Mouse (Mus musculus): ENCODE results near the gene Spo11. TPM values are rescaled to one million over a fixed set of nuclear protein-coding genes. Genes with fewer than 3 reads are reported as not detected.
A peak's percentile ranks its signal among the peaks of the same experiment; 100 is the strongest.

Gene Spo11
- total RNA-seq (2021) = not detected
- long read RNA-seq, experiment 1 = 0 reads
- long read RNA-seq, experiment 2 = 0 reads

DNA sequence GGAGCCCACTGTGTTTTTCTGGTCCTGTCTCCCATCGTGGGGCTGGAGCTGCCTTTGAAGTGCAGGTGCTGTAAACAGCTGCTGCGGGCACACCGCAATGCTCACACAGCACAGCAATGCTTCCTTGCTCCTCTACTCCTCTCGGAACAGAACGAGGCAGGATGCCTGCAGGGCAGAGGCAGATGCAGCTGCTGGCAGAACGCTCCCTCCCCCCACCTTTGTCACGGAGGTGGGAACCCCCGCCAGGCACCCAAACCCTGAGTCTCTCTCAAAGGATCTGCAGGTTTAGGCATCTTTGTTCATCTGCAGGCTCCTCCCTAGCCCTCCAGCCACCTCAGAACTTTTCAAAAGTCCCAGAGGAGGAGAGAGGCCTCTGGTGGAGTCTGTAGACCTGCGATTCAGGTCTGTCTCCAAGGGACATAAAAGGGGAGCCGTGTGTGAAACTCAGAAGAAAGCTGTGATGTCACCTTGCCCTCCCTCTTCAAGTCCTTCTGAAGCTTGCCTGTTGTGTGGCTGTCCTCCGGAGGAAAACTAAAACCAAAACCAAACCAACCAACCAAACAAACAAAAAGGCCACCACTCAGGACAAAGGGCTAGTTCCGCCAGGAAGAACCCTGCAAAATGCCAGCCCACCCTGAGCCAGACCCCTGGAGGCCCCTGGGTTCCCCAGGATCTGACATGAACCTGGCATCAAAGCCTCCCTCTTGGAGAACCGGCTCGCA, at the start of gene Spo11:
Gene Spo11, plus strand, starts transcription at position 292 of the 722 bp plus-strand sequence.
- no peak for DNase-seq

DNA sequence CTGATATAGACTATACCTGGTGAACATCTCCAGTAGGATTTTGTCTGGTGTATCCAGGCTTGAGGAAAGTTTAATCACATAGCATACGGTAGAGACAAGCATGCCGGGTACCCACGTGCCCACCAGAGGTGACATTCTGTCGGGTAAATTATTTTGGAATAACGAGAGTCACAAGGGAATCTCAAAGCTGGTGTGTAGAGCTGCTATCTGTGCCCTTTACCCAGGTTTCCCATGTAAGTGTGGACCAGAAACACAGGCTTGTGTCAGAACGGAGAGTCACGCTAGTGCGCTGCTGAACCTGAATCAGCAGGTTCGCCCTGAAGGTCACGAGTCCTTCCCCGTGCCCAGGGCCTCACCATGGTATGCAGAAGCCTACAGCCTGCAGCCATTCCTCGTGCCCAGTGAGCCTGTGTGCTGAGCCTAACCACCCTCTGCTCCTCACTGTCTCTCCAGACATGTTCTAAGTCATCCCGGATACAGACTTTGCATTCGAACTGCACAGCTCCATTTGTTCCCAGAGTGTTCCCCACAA, 47.5 kb upstream of the Spo11 start:
- DNase-seq = peak in 1 of 2 experiments; percentile 33

DNA sequence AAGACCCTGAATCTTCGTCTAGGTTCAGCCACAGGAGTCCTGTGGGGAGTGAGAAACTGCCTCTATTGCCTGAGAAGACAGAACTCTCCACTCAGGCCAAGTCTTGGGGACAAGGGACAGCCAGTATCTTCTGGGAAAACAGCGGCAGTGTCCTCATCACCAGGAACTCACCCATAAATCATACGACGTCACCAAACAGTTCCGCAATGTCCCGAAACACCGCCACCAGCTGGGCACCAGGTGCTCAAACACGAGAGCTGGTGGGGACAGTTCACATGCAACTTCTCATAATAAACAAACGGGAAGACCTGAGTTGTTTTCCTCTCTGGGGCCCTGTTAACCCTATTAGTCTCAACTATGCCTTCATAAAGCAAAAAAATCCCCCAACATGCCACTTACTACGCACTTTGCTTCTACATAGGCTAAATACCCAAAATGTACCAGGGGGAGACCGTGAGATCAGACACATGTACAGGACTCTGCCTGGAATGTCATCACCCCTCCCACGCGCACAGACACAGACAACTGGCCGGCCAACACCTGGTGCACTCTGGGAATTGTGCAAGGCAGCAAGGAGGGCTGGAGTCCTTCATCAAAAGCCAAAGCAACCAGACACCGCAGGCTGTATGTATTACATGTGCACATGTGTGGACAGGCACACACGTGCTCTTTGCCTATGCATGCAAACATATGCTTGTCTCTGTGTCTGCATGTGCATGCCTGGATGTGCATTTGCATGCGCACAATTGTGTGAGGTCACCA, 46.2 kb upstream of the Spo11 start:
- DNase-seq = no peak

DNA sequence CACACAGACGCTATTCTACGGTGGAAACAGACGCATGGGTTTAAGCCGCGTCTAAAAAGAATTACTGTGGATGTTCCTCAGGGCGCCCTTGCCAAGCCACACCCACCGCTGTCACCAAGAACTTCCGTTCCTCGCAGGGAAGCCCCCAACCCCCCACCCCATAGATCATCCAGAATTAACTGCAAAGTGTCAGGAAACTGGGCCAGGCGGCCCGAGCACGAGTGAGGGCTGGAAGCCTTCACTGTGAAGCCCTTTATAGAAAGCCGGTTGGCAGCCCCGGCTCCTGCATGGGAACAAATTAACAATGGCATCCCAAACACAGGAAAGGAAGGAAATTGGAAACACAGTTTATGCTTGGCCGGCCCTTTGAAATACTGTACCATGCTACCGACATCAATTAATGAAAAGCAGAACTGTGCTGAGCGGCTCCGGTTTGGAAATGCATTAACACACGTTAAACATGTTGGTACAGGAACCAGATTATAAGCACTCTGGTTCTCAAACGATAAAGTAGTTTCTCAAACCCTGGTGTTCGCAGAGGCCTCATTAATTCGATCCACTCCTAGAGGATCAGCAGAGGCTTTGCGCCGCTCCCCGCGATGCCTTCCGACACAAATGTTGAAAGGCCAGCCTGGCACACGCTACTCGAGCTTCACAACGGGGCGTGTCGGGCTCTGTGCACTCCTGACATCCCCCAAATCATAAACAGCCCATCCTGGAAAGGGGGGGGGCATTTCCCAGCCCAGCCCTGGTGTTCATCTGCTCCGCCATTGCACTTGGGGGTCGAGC, 43.7 kb upstream of the Spo11 start:
- peak; percentile 24 to 45 for DNase-seq

DNA sequence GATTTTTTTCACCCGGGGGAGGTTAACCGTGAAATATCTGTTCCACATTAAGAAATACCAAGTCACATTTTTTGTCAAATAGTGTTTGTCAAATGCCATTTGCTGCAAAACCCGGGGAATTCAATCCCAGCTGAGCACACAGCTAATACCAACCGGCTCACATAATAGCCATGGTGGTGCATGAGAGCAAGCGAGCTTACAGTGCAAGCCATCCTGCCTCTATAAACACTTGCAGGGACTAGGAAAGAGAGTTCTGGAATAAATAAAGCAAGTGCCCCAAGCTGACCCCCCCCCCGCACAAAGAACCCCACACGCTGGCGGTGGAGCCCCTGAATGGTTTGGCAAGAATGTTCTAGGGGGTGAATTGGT, 43.1 kb upstream of the Spo11 start:
- no peak for DNase-seq

DNA sequence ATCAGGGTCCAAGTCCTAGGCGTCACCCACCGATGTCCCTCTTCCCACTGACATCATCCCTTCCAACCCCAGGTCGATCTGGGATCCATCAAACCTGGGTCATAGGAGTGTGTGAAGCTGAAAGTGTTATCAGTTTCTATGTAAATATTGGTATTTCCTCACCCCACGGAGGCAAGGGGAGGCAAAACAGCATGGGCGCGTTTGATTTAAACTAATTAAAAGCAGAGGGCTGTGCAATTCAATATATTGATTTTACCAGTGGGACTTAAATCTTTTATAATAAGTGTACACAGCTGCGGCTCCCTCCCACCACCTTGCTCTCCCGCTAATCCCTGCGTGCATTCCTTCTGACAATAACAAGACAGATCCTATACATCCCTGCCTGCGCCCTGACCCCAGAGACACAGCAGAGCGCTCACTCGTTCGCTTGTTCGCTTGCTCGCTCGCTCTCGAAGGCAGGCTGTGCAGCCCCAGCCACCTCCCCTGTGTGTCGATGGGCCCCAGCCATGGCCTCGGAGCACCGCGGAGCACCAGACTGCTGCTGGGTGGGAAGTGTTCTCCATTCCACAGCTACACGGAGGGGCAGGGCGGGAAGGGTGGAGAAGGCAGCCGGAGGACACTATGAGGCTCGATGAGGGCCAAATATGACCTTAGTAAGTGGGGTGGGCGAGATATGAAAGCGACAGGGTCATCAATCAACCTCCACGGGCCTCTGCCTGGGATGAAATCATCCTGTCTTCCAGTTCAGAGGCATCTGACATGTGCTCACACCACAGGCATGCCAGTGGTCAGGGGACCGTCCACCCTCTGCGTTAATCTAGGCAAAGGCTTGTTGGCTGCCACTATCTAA, 42.4 kb upstream of the Spo11 start:
- no peak for DNase-seq

DNA sequence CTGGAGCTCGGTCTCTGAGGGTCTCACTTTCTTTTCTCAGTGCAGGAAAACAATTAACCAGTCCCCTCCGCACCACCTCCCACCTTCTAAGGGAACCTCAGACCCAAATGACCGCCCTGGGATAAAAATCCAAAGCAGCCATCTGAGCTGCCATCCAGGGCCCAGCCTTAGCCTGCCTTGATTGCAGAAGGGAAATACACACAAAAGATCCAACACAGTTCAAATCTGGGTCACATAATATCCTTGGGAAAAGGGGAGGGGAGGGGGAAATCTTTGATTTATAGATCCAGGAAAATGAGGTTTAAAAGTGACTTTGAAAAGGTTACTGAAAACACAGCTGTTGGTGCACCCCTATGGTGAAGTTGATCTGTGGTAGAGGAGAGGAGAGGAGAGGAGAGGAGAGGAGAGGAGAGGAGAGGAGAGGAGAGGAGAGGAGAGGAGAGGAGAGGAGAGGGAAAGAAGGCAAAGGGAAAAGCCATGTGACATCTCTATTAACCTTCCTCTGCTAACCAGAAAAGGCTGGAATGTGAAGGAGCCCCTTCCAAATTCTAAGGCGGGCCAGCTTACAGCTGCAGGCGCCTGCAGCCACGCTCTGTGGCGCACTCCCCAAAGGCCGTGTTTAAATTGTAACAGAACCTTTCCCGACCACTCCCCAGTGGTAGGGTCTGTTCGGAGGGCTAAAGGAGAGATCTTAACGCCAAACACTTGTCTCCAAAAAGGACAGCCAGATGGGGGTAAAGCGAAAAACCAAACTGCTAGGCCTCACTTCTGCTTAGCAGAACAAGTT, 41.5 kb upstream of the Spo11 start:
- no peak for DNase-seq

DNA sequence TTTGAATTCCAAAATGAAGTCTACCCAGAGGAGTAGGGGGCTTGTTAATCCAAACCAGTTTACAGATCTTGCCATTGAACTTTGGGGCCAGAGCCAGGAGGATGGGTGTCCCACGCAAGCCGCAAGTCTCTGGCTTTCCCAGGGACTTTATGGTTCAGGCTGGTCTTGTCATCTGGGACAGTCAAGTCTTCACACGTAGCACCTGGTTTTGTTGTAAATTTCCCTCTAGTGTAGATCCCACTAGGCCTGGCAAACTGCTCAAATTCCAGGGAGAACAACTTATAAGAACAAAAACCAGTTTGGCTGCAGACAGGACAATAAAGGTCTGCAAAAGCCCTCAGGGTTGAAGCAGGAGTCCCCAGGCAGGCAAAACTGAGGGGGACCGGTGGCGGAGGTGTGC, 40.7 kb upstream of the Spo11 start:
- DNase-seq = no peak

DNA sequence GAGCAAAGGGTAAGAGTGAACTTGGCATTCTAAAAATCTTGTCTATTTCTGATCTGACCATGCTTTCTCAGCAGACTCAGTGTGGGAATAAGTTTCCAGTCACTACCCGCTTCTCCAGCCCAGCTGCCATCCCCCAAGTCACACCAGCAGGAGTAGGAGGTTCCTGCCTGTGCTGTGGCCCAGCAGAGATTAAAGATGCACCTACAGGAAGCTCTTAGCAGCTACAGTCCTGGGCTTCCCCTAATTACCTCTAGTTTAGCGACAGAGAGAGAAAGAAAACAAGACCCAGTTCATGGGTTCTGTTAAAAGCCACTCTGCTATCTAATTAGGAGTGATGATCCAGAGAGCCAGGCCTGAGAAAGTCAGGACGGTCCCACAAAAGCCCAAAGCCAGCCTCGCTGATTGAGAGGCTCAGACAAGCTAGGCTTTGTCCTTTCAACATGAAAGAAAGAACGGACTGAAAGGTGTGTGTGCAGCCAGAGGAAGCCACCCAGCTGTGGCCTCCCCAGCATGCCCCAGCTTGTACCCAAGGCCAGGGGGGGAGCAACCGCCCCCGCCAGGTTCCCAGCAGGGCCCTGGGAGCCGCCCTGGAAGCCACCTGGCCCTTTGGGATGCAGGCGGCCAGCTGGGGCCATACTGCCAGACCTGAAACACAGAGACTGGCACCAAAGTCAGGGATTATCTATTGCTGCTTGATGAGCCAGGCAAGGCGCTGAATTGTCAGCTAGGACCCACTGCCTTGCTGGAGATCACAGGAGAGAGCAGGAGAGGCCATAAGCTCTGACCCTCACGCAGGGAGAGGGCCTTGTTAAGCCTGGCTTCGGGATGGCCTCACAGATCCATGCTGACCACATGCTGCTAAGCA, 39.9 kb upstream of the Spo11 start:
- no peak for DNase-seq

DNA sequence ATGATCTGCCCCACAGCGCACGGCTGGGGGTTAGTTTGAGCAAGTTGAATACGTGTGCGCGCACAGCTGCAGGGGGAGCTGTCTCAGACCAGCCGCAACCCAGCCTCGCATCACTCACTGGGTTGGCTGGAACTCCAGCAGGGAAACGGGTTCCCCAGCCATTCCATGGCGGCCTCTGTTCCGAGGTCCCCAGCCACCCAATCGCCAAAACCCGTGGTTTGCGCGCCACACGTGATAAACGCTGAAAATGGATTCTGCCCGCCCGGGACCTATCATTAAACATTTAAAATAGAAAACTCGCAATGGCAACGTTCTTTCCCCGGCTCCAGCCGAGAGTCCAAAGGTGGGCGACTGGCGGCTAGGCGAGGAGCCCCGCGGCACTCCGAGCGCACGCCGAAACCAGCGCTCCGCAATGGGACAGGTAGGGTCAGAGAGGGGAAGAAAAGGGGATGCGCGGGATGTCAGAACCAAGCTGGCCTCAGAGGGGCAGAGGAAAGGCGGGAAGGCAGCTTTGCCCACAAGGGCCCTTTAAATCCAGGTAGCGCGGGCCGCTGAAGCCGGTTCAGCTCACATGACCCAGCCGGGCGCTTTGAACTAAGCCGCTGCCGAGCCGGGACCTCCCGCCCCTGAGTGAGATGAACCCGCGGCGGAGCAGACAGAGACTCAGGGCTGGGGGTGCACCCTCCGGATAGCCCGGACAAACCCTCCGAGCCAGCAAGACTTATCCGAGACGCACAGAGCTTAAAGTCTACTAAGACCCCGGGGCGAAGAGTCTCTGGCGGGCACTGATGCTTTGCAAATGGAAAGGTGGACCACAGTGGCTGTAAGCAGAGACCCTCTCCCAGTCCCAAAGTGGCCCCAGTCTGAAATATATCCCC, 38.5 kb upstream of the Spo11 start:
- DNase-seq = no peak

DNA sequence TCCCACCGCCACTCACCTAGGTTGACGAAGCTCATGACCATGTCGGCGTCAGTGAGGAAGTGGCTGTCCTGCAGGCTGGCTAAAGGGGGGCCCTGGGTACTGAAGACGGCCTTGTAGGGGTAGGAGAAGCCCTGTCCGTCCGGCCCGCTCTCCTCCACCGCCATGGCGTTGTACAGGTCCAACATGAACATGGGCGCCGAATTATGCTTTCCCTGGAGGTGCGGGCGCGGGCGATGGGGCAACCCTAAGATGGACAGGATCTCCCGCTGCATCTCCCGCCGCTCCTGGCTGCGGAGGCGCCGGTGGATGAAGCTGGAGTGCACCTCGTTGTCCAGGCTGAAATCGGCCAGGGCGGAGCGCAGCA, 37.9 kb upstream of the Spo11 start:
- DNase-seq = no peak

DNA sequence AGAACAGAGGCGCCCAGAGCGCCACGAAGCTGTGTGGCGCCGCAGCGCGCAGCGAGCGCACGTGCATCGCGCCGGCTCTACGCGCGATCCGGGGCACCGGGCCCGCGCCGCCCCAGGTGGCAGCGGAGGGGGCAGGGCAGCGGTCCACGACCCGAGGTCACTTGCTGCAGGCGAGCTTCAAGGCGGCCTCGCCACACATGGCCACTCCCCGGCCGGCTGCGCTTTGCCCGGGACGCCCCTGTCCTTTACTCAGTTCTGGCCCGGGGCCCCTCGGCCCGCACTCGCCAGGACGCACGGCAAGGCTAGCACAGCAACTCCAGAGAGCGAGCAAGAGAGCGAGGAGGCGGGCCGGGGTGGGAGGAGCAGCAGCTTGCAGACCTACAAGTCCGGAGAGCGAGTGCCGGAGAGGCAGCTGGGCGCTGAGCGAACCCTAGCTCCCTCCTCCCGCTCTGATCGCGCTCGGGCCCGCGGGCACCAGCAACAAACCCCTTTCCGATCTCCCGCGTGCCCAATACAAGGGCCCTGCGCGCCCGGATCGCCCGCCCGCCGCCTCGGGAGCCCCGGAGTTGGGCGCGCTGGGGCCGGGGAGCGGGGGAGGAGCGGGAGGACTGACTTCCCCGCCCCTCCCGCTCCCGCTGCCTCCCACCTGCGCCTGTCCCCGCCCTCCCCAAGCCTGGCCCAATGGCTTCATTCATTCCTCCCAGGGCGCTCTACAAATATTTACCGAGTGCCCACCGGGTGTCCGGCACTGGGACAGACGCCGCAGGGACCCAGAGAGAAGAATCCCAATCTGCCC, 37.3 kb upstream of the Spo11 start, which contains the start of gene Bmp7:
Gene Bmp7, minus strand, starts transcription at position 319 of the 796 bp plus-strand sequence.
- peak; percentile 37 for DNase-seq

DNA sequence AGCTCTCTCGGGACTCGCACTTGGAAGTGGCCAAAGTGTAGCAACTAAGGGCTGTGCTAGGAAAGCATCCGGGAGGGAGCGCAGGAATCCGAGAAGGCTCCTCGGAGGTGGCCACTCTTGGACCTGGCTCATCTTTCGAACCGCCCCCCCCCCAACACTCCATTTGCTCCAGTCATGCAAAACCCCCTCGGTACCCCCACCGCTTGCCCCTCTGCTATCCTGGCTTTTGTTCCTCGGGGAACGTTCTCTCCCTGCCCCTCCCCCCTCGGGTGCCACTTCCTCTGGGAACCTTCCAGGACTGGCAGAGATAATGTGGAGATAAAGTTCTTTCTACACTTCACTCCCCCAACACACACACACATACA, 36.7 kb upstream of the Spo11 start:
- DNase-seq = no peak

DNA sequence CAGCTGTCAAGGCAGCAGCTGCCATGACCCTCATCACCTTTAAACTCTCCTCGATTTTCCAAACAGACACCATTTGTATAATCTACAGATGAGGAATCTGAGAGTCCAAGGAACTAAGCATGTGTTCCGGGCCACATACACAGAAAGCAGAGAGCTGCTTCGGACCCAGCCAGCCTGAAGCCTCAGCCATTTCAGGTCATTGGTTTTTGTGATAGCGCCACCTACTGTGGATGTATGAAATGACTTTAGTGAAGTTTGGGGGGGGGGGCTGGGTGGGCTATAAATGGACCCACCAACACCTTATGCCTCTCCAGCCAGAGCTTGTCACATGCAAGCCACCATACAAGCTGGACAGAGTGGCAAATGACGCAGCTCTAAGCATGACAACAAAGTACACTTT, 28.4 kb upstream of the Spo11 start:
- DNase-seq = no peak

DNA sequence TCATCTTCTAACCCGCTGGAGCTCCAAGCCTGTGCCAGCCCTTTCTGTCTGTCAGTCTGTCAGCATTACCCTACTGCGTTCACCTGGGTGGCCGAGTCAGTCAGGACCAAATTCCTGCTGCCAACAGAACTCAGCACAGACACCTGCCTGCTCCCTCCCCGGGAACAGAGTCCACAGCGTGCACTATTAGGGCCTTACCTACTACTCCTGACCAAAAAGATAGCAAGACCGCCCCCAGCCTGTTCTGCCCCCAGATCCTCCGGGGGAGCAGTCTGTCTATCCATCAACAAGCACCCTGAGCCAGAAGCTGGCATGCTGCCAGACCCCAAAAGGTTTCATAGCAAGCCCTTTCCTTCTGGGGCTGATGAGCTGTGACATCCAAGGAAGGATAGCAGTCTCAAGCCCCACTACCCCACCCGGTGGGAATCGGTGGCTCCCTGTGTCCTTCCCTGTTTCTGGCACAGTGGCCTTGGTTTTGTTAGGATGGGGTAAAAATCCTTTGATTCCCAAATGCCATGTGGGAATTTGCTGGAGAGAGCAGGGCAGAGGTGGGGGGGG, 27.3 kb upstream of the Spo11 start:
- DNase-seq = no peak

DNA sequence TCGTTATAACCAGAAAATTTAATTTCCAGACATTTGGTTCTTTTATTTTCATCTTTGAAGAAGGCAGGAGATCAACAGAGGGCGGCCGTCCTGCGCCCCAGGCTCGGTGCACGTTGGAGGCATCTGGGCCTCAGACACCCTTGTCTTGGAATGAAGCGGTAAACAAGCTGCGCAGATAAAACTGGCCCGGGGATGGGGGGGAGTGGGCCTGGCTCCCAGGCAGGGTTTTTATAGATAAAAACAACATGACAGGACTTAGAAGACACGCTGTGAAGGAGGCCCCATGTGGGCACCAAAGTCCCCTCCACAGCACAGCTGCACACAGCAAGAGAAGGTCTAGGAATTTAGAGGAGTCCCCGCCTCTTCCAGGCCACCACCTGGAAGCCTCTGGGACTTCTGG, 26.8 kb upstream of the Spo11 start:
- DNase-seq = no peak

DNA sequence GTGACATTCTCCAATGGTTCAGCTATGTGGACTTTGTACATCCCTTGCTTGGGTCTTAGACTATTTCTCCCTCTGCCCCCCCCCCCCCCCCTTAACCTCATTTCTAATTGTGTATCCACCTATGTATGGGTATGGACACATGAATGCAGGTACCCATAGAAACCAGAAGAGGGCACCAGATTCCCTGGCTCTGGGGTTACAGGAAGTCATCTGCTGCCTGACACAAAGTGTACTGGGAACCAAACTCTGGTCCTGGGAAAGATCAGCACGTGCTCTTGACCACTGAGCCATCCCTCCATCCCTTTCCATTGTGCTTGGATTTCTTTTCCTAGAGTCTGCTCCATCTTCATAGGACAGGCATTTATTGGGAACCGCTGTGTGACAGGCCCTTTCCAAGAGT, 25.5 kb upstream of the Spo11 start:
- no peak for DNase-seq

DNA sequence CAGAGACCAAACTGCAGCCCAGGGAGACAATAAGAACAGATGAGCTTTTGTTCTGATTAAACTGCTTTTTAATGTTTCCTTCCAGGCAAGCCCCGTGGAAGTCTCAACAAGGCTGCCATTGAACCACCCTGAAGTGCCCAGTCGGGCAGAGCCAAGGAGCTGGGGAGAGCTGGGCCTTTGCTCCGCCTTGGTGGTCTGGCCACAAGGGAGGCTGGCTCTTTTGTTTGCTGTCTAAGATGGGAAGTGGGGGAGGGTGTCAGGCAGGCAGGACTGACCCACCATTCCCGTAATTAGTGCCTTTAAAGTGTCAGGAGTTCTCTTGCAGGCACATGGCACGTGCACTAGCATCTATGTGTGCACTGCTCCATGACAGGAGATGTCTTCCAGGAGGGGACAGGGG, 18.9 kb upstream of the Spo11 start:
- no peak for DNase-seq

Measured in heart, adult 18-20 months (tissue).